Mouse (Mus musculus) erythroblast, embryonic 14.5 days (primary cell): Measurements from ENCODE around the gene Zfp558.

Source experiments
- GATA1 ChIP-seq: IDR thresholded peaks from 2 replicates; pipeline ENCODE4 v1.6.1; 2012; ENCODE audit warnings: low read length, inconsistent platforms, mixed read lengths
- TAL1 ChIP-seq: IDR thresholded peaks from 3 replicates; pipeline ENCODE4 v1.6.1; 2012; ENCODE audit warnings: low read length, inconsistent platforms, mixed read lengths

- no peak for TF ChIP-seq TAL1
- no peak for TF ChIP-seq GATA1
Measured at GRCm38 (mm10) chr9:18508098-18508497, 30.0 kb upstream of the Zfp558 start.
